Mouse (Mus musculus) myocyte (in vitro differentiated cells): ENCODE measurements at regions not wholly inside any gene's neighbourhood (a gene's known extent, or its start where the extent isn't known, plus 50 kb on each side); places are given as distances from the start of the nearest gene placed in this dataset.

Source experiments
- H3K27me3 ChIP-seq: one replicate; pipeline ENCODE4 v1.6.1; 2011; ENCODE audit not compliant: control insufficient read depth, insufficient read depth, insufficient read length
- H3K36me3 ChIP-seq: one replicate; pipeline ENCODE4 v1.6.1; 2011; ENCODE audit not compliant: control insufficient read depth, insufficient read depth
- H3K4me2 ChIP-seq: one replicate; pipeline ENCODE4 v1.6.1; 2011; ENCODE audit warnings: low read depth, control low read depth
- H3K4me3 ChIP-seq: one replicate; pipeline ENCODE4 v1.5.1; 2011; ENCODE audit warnings: mild to moderate bottlenecking, control low read depth, moderate library complexity
- H3K79me2 ChIP-seq: one replicate; pipeline ENCODE4 v1.6.1; 2011; ENCODE audit not compliant: control insufficient read depth, insufficient read depth
- H3ac ChIP-seq: one replicate; pipeline ENCODE4 v1.6.1; 2011; ENCODE audit not compliant: control insufficient read depth, insufficient read length
- CEBPB ChIP-seq: IDR thresholded peaks from 2 replicates; pipeline ENCODE4 v1.6.1; 2011; ENCODE audit warnings: mild to moderate bottlenecking, moderate library complexity; ENCODE audit not compliant: poor library complexity, insufficient read depth, severe bottlenecking
- E2F4 ChIP-seq: IDR thresholded peaks from one replicate; pipeline ENCODE4 v1.6.1; 2011; ENCODE audit warnings: mild to moderate bottlenecking, control low read depth, moderate library complexity; ENCODE audit not compliant: insufficient read depth
- MAX ChIP-seq: IDR thresholded peaks from one replicate; pipeline ENCODE4 v1.6.1; 2011; ENCODE audit warnings: low read depth, mild to moderate bottlenecking, control low read depth
- MYOD1 ChIP-seq, 3 experiments: IDR thresholded peaks; one replicate each; pipeline ENCODE4 v1.6.1; 2011; ENCODE audit warnings: control low read depth in 2 of 3, low read depth in 2 of 3, mild to moderate bottlenecking in 2 of 3, moderate library complexity in 1 of 3; ENCODE audit not compliant: insufficient read length in 2 of 3, control insufficient read depth in 1 of 3
- MYOG ChIP-seq, 3 experiments: IDR thresholded peaks; one replicate each; pipeline ENCODE4 v1.6.1; 2011; ENCODE audit warnings: control low read depth in 2 of 3, low read depth in 2 of 3, mild to moderate bottlenecking in 2 of 3; ENCODE audit not compliant: insufficient read length in 2 of 3, control insufficient read depth in 1 of 3, insufficient read depth in 1 of 3
- POLR2A ChIP-seq: IDR thresholded peaks from one replicate; pipeline ENCODE4 v1.6.1; 2011; ENCODE audit warnings: low read depth, mild to moderate bottlenecking, control low read depth, moderate library complexity; ENCODE audit not compliant: insufficient read length
- POLR2AphosphoS2 ChIP-seq: IDR thresholded peaks from one replicate; pipeline ENCODE4 v1.6.1; 2011; ENCODE audit warnings: low read depth, control low read depth; ENCODE audit not compliant: insufficient read length
- REST ChIP-seq: IDR thresholded peaks from one replicate; pipeline ENCODE4 v1.6.1; 2011; ENCODE audit warnings: mild to moderate bottlenecking, control low read depth, moderate library complexity; ENCODE audit not compliant: insufficient read depth, insufficient read length
- SRF ChIP-seq: IDR thresholded peaks from one replicate; pipeline ENCODE4 v1.6.1; 2011; ENCODE audit warnings: low read depth; ENCODE audit not compliant: control insufficient read depth, insufficient read length
- TCF12 ChIP-seq: IDR thresholded peaks from one replicate; pipeline ENCODE4 v1.6.1; 2011; ENCODE audit warnings: mild to moderate bottlenecking, control low read depth; ENCODE audit not compliant: poor library complexity, insufficient read depth, severe bottlenecking
- TCF3 ChIP-seq: IDR thresholded peaks from one replicate; pipeline ENCODE4 v1.6.1; 2011; ENCODE audit warnings: low read depth, control low read depth; ENCODE audit not compliant: insufficient read length
- USF1 ChIP-seq: IDR thresholded peaks from one replicate; pipeline ENCODE4 v1.6.1; 2011; ENCODE audit warnings: low read depth, mild to moderate bottlenecking, control low read depth, moderate library complexity

DNA sequence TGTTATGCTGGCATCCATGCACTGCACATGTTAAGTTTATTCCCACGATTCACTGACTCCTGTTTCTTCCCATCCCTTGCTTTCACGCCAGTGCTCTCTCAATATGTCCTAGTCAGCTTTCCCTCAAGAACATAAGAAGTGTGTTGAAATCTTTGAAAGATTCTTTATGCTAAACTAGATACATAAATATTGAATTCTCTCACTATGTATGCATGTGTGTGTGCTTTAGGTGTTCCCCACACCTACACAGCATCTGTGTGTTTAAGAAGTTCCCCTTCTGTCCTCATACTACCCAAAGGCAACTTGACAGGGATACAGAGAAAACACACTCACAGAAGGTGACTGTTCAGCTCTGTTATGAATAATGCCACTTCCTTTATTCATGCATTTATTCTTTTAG is 418.2 kb upstream of the Kif2b start:
- Histone ChIP-seq H3K79me2 (no peaks in the 10 kb centered on the region), H3K36me3 (no peaks in the 10 kb centered on the region), H3K4me2 (no peak overlapping the region), H3K4me3 (no peak overlapping the region), H3ac (no peak overlapping the region), H3K27me3 (no peaks in the 10 kb centered on the region)
- TF ChIP-seq USF1 (no peak), MYOG (IDR thresholded peaks at IDR 0.05; ENCODE audit: control insufficient read depth in 1 of 3, insufficient read depth in 1 of 3, insufficient read length in 2 of 3, low read depth in 2 of 3) (no peak), MAX (no peak), SRF (no peak), MYOD1 (IDR thresholded peaks at IDR 0.05; ENCODE audit: control insufficient read depth in 1 of 3, insufficient read length in 2 of 3, low read depth in 2 of 3) (no peak), POLR2A (no peak), CEBPB (no peak), REST (no peak), E2F4 (no peak), TCF3 (no peak), TCF12 (no peak), POLR2AphosphoS2 (no peak)

DNA sequence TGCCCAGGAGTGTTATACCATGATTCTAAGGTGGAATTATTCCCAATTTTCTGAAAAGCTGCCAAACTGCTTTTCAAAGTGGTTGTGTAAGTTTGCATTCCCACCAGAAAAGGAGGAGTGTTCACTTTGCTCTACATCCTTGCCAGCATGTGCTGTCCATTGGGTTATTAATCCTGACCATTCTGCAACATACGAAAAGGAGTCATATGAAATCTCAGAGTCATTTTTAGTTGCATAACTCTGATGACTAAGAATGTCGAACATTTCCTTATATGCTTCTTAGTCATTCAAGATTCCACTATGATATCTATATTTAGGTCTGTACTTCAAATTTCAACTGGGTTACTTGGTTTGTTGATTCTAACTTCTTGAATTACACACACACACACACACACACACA is 392.2 kb upstream of the Kif2b start:
- no peak overlapping the region for H3ac ChIP-seq
- no peak overlapping the region for H3K4me3 ChIP-seq
- H3K27me3 ChIP-seq = no peaks in the 10 kb centered on the region
- no peaks in the 10 kb centered on the region for H3K79me2 ChIP-seq
- no peaks in the 10 kb centered on the region for H3K36me3 ChIP-seq
- peak; percentile 23; the same call in 1 of the 2 replicates for TF ChIP-seq CEBPB
- TF ChIP-seq REST = no peak
- H3K4me2 ChIP-seq = no peak overlapping the region

DNA sequence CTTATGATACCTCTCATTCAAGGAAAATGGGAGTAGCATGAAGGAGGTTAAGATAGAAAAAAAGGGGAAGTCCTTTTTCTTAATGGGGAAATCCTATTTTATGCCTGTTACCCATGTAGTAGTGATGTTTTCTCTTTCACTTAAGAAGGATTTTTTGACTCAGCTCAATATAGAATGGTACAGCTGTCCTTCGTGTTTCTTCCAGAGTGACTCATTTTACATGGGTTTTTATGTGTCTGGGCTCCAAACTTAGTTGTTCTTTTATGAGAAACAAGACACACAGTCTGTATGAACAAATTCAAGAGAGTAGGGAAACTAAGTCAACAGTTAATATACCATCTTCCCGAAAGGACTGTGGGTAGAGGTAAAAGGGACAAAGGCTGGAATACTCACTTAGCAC is 367.0 kb upstream of the Kif2b start:
- no peaks in the 10 kb centered on the region for H3K79me2 ChIP-seq
- no peaks in the 10 kb centered on the region for H3K36me3 ChIP-seq
- no peak overlapping the region for H3ac ChIP-seq
- no peak overlapping the region for H3K4me3 ChIP-seq
- H3K4me2 ChIP-seq = no peak overlapping the region
- H3K27me3 ChIP-seq = no peaks in the 10 kb centered on the region
- no peak for TF ChIP-seq MAX
- no peak for TF ChIP-seq TCF3
- no peak for TF ChIP-seq CEBPB
- no peak for TF ChIP-seq POLR2AphosphoS2
- TF ChIP-seq SRF = no peak
- TF ChIP-seq MYOD1 (IDR thresholded peaks at IDR 0.05; ENCODE audit: control insufficient read depth in 1 of 3, insufficient read length in 2 of 3, low read depth in 2 of 3) = no peak
